8 mouse cellular contexts compared by ENCODE assay signal in the genomic region with DNA sequence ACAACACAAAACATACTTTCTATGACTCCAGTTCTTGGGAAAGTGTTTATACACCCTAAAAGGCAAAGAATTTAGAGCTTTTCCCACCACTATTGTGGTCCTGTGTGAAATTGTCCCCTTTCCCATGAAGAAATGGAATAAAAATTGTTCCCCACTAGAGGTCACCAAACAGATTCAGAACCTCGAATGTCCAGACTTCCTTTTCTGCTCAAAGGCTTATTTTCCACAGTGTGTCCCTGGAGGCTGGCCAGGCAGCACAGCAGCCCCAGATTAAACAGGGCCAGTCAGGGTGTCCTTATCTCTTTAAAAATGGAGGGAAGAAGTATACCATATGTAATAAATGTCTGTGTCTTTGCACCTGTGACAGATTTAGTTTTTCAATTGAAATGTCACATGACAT. TPM values are rescaled to one million over a fixed set of nuclear protein-coding genes. Genes with fewer than 3 reads are reported as not detected.
DNase-seq lines count a peak whose midpoint lies in the region; ATAC-seq and TF ChIP-seq lines count a peak whose summit lies in the region.
"Had no signal": no experiment of that assay in that cellular context is flagged by ENCODE, and none has a peak within 500 bp of the region (broad histone marks: within the 10 kb centered on the region; RNA-seq: fewer than 3 reads in every experiment).

No protein-coding gene starts in this region.

- DNase-seq in limb, embryonic 14.5 days (ENCODE audit: low spot score) = peak; percentile 64
- no peak for DNase-seq in limb, embryonic 10.5 days (ENCODE audit: low spot score)
- DNase-seq in adipocyte (ENCODE audit: low spot score) = peak; percentile 80
- DNase-seq in cerebellum, postnatal 25 days = peak; percentile 16 to 54
- peak; percentile 79 for DNase-seq in kidney, adult 2 months
- DNase-seq in mesoderm, embryonic 11.5 days (ENCODE audit: low read depth, low spot score) = peak; percentile 44

- no peak overlapping the region for H3K4me2 ChIP-seq in limb, embryonic 14.5 days (replicated peaks; ENCODE audit: low read depth, low read length, severe bottlenecking)
- no peak overlapping the region for H3K4me2 ChIP-seq in forebrain, embryonic 15.5 days (replicated peaks)

- H3K4me1 ChIP-seq in limb, embryonic 14.5 days (ENCODE audit: control insufficient read depth, insufficient read depth, low read length) = peaks cover 2% of the 10 kb centered on the region; the same call in 1 of the 2 replicates
- H3K4me1 ChIP-seq in limb, embryonic 10.5 days = peaks cover under 1% of the 10 kb centered on the region
- H3K4me1 ChIP-seq in kidney, adult 2 months (ENCODE audit: control insufficient read depth, insufficient read depth, low read length) = peaks cover 26% of the 10 kb centered on the region; the same call in 1 of the 2 replicates
- H3K4me1 ChIP-seq in forebrain, embryonic 15.5 days = peaks cover 6% of the 10 kb centered on the region; the same call in 1 of the 2 replicates

- 2% methylated on average over 1 of the region's 1 CpGs for WGBS in limb, embryonic 14.5 days
- 18% methylated on average over 1 of the region's 1 CpGs for WGBS in limb, embryonic 10.5 days
- 0% methylated on average over 1 of the region's 1 CpGs for WGBS in kidney, adult 2 months
- WGBS in forebrain, embryonic 15.5 days = 4% methylated on average over 1 of the region's 1 CpGs

- H3K36me3 ChIP-seq in limb, embryonic 14.5 days (ENCODE audit: control insufficient read depth, insufficient read depth, low read length) = no peaks in the 10 kb centered on the region
- no peaks in the 10 kb centered on the region for H3K36me3 ChIP-seq in limb, embryonic 10.5 days
- H3K36me3 ChIP-seq in kidney, adult 2 months (ENCODE audit: control insufficient read depth, insufficient read depth, low read length) = no peaks in the 10 kb centered on the region
- no peaks in the 10 kb centered on the region for H3K36me3 ChIP-seq in forebrain, embryonic 15.5 days

- ATAC-seq in limb, embryonic 14.5 days (ENCODE audit: low FRiP score, low read depth) = no peak
- ATAC-seq in forebrain, embryonic 15.5 days (replicated peaks) = no peak

- H3K9me3 ChIP-seq in limb, embryonic 14.5 days (ENCODE audit: control insufficient read depth, low read length) = no peaks in the 10 kb centered on the region
- H3K9me3 ChIP-seq in limb, embryonic 10.5 days (replicated peaks) = no peaks in the 10 kb centered on the region
- H3K9me3 ChIP-seq in forebrain, embryonic 15.5 days = no peaks in the 10 kb centered on the region

- H3K4me3 ChIP-seq in limb, embryonic 14.5 days (replicated peaks; ENCODE audit: low read length) = no peak overlapping the region
- no peak overlapping the region for H3K4me3 ChIP-seq in limb, embryonic 10.5 days
- no peak overlapping the region for H3K4me3 ChIP-seq in kidney, adult 2 months (ENCODE audit: insufficient read depth, low read depth, low read length)
- H3K4me3 ChIP-seq in forebrain, embryonic 15.5 days = no peak overlapping the region
- H3K4me3 ChIP-seq: myocyte had no signal

- no peak overlapping the region for H3K27ac ChIP-seq in limb, embryonic 14.5 days (replicated peaks; ENCODE audit: low read depth, low read length)
- no peak overlapping the region for H3K27ac ChIP-seq in limb, embryonic 10.5 days
- H3K27ac ChIP-seq in kidney, adult 2 months (ENCODE audit: insufficient read depth, low read depth, low read length) = no peak overlapping the region; the same call in 1 of the 2 replicates
- H3K27ac ChIP-seq in forebrain, embryonic 15.5 days (replicated peaks) = no peak overlapping the region

- no peak overlapping the region for H3K9ac ChIP-seq in limb, embryonic 14.5 days (ENCODE audit: low read depth, low read length, severe bottlenecking)
- no peak overlapping the region for H3K9ac ChIP-seq in forebrain, embryonic 15.5 days (replicated peaks)

- TF ChIP-seq POLR2A in limb, embryonic 14.5 days (IDR thresholded peaks at IDR 0.05; ENCODE audit: borderline replicate concordance, extremely low read depth, insufficient read depth, insufficient read length) = no peak
- TF ChIP-seq POLR2A in kidney, adult 2 months (IDR thresholded peaks at IDR 0.05; ENCODE audit: low read depth, low read length) = no peak

- TF ChIP-seq CTCF in kidney, adult 2 months (conservative IDR thresholded peaks at IDR 0.05; ENCODE audit: insufficient read depth, insufficient read length, low read depth, low read length) = peak; percentile 38

- H3K27me3 ChIP-seq in limb, embryonic 14.5 days (ENCODE audit: control insufficient read depth, insufficient read depth, low read length) = no peaks in the 10 kb centered on the region
- no peaks in the 10 kb centered on the region for H3K27me3 ChIP-seq in limb, embryonic 10.5 days (ENCODE audit: low read depth, poor library complexity, severe bottlenecking)
- H3K27me3 ChIP-seq in kidney, adult 2 months (replicated peaks; ENCODE audit: control insufficient read depth, insufficient read depth, low read length) = no peaks in the 10 kb centered on the region
- H3K27me3 ChIP-seq in forebrain, embryonic 15.5 days = no peaks in the 10 kb centered on the region

RNA-seq across cellular contexts. Expression of a gene that starts 7.7 kb away (rescaled TPM):
- not detected in 2 replicates for polyA plus RNA-seq in limb, embryonic 14.5 days (2012; rRNA removed)
- not detected in 2 replicates for polyA plus RNA-seq in limb, embryonic 14.5 days (2014; fragmentation: Nextera tagmentation; extraction: Ambion mirVana)
- polyA plus RNA-seq in limb, embryonic 10.5 days (2016; fragmentation: Nextera tagmentation; extraction: Ambion mirVana) = not detected in 2 replicates
- 0.19 TPM in 2 replicates for polyA plus RNA-seq in kidney, adult 2 months (2012; rRNA removed)
- not detected in 2 replicates for polyA plus RNA-seq in forebrain, embryonic 15.5 days (2015; fragmentation: Nextera tagmentation; extraction: Ambion mirVana)
- polyA plus RNA-seq: myocyte had no signal

RNA-seq across cellular contexts. Expression of a gene that starts 33.7 kb away (rescaled TPM):
- polyA plus RNA-seq in limb, embryonic 14.5 days (2012; rRNA removed) = 3.0 and 3.2 TPM in 2 replicates
- 2.8 and 3.7 TPM in 2 replicates for polyA plus RNA-seq in limb, embryonic 14.5 days (2014; fragmentation: Nextera tagmentation; extraction: Ambion mirVana)
- 1.1 and 1.4 TPM in 2 replicates for polyA plus RNA-seq in limb, embryonic 10.5 days (2016; fragmentation: Nextera tagmentation; extraction: Ambion mirVana)
- polyA plus RNA-seq in kidney, adult 2 months (2012; rRNA removed) = 3.6 and 4.1 TPM in 2 replicates
- polyA plus RNA-seq in forebrain, embryonic 15.5 days (2015; fragmentation: Nextera tagmentation; extraction: Ambion mirVana) = 2.4 and 2.9 TPM in 2 replicates

RNA-seq across cellular contexts. Expression of a gene that starts 53.4 kb away (rescaled TPM):
- 146 and 183 TPM in 2 replicates for polyA plus RNA-seq in limb, embryonic 14.5 days (2012; rRNA removed)
- polyA plus RNA-seq in limb, embryonic 14.5 days (2014; fragmentation: Nextera tagmentation; extraction: Ambion mirVana) = 99.3 and 128 TPM in 2 replicates
- 26.3 and 38.9 TPM in 2 replicates for polyA plus RNA-seq in limb, embryonic 10.5 days (2016; fragmentation: Nextera tagmentation; extraction: Ambion mirVana)
- 18.8 and 20.8 TPM in 2 replicates for polyA plus RNA-seq in kidney, adult 2 months (2012; rRNA removed)
- polyA plus RNA-seq in forebrain, embryonic 15.5 days (2015; fragmentation: Nextera tagmentation; extraction: Ambion mirVana) = 3.6 and 3.9 TPM in 2 replicates
